Mouse (Mus musculus): Measurements from ENCODE around the gene Hoxd8.

Gene Hoxd8
- long read RNA-seq, experiment 1, partial matches to known transcripts: 0 of 8 reads
- long read RNA-seq, experiment 1, other reads (novel, unspliced or antisense): 5 of 8 reads
- long read RNA-seq, experiment 2, transcript Hoxd8-201 (2 exons, 2,634 nt): major isoform, 6 of 14 reads
- long read RNA-seq, experiment 2, partial matches to known transcripts: 0 of 14 reads
- long read RNA-seq, experiment 2, other reads (novel, unspliced or antisense): 7 of 14 reads

DNA sequence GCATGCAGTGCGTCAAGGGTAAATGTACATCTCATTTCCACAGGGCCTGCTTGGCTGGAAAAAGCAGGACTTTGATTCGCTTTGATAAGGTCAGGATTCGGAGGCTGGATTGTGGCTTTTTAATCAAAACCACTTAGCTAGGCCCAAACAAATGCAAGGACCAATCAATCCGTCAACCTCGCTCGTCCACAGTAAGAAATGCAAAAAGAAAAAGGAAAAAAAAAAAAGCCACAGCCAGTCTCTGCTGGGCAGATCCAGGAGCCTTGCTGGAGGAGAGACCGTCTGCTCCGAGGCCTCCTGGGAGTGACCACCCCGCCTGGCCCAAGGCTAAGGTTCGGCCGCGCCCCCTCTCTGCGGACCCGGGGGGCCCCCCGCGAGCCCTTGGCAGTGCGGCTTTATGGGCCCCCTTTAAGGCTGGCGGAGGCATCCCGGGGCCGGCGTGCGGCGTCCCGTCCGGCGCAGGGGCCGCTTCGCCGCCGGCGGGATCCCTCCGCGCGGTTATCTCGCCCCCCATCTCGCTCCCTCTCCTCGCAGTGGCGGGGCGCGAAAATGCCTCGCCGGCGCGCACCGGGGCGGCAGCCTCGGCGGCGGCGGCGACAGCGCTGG is at the start of gene Hoxd8:
TSS of gene Hoxd8 (plus strand) at position 223 of the 606 bp plus-strand sequence.
- intact Hi-C loops (cut with DNase I): loop anchor here (2.0 to 5.0 kb wide), 4 partner anchors 258 to 883 kb away; no protein-coding TSS in a partner anchor

- intact Hi-C loops (cut with DNase I): loop anchor here (10.0 kb wide), 1 partner anchor 1380 kb away; the partner anchor contains the start of gene Sp9
Measured at GRCm38 (mm10) chr2:74654743-74655419, 49.5 kb upstream of the Hoxd8 start.

DNA sequence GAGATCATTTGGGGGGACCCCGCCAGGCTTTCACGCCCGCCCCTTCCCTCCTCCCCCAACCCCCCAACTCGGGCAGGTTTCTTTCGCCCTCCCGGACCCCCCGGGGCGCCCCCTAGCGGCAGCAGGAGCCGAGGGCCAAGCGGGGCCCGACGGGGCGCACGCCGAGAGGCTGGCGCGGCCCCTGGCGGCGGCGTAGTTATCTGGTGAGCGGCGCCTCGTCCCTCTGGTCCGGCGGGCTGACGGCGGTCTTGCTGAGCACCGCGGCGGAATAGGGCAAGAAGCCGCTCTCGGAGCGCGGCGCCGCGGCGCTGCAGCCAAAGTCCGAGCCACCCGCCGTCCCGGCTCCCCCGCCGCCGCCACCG is 49.0 kb upstream of the Hoxd8 start:
- intact Hi-C loops (cut with DNase I): loop anchor here (10.0 kb wide), 1 partner anchor 1381 kb away; the partner anchor contains the start of gene Sp9

- intact Hi-C loops (cut with DNase I): loop anchor here (10.0 kb wide), 1 partner anchor 1381 kb away; the partner anchor contains the start of gene Sp9
Measured at GRCm38 (mm10) chr2:74655821-74656631, 48.4 kb upstream of the Hoxd8 start.

GRCm38 (mm10) chr2:74656632-74657021 is 47.8 kb upstream of the Hoxd8 start:
- intact Hi-C loops (cut with DNase I): loop anchor here (10.0 kb wide), 1 partner anchor 1382 kb away; the partner anchor contains the start of gene Sp9

DNA sequence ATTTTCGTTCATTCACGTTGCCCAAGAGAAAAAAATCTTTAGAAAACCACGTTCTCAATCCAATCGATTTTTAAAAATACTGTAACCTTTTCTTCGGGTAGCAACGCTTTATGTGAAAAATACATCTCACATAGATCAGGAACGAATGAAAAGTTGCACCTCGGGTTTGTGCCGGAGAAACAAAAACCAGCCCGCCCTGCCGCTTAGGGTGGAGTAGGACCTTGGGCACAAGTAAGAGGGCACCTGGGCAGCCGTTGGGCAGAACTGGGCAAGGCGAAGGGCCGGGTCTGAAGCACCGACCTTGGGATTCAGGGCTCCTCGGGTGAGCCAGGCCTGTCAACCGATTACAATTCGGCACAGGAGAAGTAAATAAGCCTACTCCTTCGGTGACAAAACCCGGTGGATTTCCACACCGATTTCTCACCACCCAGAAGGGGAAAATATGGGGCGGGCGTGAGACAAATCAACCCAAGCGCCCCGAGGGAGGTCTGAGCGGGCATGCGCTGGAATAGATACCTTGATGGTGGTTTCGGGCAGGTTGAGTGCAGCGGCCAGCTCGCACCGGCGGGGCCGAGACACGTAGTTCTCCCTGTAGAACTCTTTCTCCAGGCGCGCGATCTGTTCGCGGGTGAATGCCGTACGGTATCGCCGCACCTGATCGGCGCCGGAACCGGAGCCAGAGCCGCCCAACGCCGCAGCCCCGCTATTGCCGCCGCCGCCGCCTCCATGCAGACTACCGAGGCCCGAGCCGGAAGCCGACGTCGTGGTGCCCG is 47.0 kb upstream of the Hoxd8 start:
- intact Hi-C loops (cut with DNase I): loop anchor here (10.0 kb wide), 1 partner anchor 1383 kb away; the partner anchor contains the start of gene Sp9

GRCm38 (mm10) chr2:74658024-74658666 is 46.3 kb upstream of the Hoxd8 start:
- intact Hi-C loops (cut with DNase I): loop anchor here (10.0 kb wide), 1 partner anchor 1383 kb away; the partner anchor contains the start of gene Sp9

GRCm38 (mm10) chr2:74658667-74659371 is 45.6 kb upstream of the Hoxd8 start:
- intact Hi-C loops (cut with DNase I): loop anchor here (10.0 kb wide), 1 partner anchor 1384 kb away; the partner anchor contains the start of gene Sp9

DNA sequence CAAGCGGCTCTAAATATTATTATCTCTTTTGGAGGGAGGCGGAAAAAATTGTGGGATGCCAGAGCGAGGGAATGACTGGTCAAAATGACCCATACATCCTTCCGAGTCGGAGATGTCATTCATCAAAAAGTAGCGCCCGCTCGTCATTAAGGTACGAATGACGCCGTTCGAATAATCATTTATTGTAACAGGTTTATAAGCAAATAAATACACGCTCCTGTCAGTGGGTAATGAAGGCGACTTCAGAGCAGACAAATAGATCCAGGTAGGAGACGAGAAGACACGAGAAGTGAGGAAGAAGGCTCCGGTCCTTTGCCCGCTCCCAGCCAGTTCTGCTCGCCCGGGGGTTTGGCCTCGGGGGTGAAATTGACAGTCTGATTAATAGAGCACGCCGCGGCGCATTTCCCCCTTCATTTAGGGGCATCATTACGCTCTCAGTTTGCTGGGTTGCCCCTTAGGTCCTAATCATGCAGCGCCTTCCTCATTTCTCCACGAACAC is 44.9 kb upstream of the Hoxd8 start, which contains the start of gene Evx2:
TSS of gene Evx2 (minus strand) at position 51 of the 499 bp plus-strand sequence.
- intact Hi-C loops (cut with DNase I): loop anchor here (5.0 to 10.0 kb wide), 2 partner anchors 357 to 1385 kb away; partner anchors contain the start of gene Sp9

GRCm38 (mm10) chr2:74660421-74661375 is 43.7 kb upstream of the Hoxd8 start:
- intact Hi-C loops (cut with DNase I): loop anchor here (5.0 kb wide), 1 partner anchor 358 kb away; no protein-coding TSS in a partner anchor

- intact Hi-C loops (cut with DNase I): loop anchor here (5.0 kb wide), 1 partner anchor 359 kb away; no protein-coding TSS in a partner anchor
Measured at GRCm38 (mm10) chr2:74661685-74662084, 42.7 kb upstream of the Hoxd8 start.

GRCm38 (mm10) chr2:74663291-74663925 is 41.0 kb upstream of the Hoxd8 start:
- intact Hi-C loops (cut with DNase I): loop anchor here (5.0 kb wide), 1 partner anchor 361 kb away; no protein-coding TSS in a partner anchor

GRCm38 (mm10) chr2:74666411-74666810 is 38.0 kb upstream of the Hoxd8 start:
- intact Hi-C loops (cut with DNase I): no loop called here

GRCm38 (mm10) chr2:74667191-74667841 is 37.1 kb upstream of the Hoxd8 start:
- intact Hi-C loops (cut with DNase I): no loop called here

- intact Hi-C loops (cut with DNase I): no loop called here
Measured at GRCm38 (mm10) chr2:74667842-74668357, 36.5 kb upstream of the Hoxd8 start, which contains the start of gene Hoxd13. Hoxd13 (plus strand) TSS chr2:74668310.
